Mouse (Mus musculus): ENCODE measurements around the gene Ttll8. TPM values are rescaled to one million over a fixed set of nuclear protein-coding genes. Genes with fewer than 3 reads are reported as not detected.

Ttll8 gene
- total RNA-seq, 1 experiment from 2014 or later, result not detected

- DNase-seq, result no peak
Observed at GRCm38 (mm10) chr15:88882851-88883250, 71.4 kb downstream of the Ttll8 start.

GRCm38 (mm10) chr15:88881253-88882044, 72.8 kb downstream of the Ttll8 start:
- DNase-seq, result no peak

DNA sequence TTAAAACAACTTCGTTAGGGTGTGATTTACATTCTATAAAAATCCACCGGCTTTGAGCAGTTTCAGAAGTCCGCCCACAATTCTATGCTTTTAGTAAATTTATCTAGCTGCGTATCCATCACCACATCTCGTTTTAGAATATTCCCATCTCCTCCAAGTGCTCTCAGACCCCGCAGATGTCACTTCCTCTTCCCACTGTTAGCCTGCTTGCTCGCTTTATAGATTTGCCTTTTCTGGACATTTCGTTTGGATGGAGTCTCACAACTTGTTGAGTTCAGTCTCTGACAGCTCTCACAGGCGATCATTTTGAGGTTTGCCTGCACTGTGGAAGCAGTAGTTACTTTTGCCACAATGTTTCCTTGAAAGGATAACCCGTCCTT, 77.2 kb downstream of the Ttll8 start:
- DNase-seq, result no peak

DNA sequence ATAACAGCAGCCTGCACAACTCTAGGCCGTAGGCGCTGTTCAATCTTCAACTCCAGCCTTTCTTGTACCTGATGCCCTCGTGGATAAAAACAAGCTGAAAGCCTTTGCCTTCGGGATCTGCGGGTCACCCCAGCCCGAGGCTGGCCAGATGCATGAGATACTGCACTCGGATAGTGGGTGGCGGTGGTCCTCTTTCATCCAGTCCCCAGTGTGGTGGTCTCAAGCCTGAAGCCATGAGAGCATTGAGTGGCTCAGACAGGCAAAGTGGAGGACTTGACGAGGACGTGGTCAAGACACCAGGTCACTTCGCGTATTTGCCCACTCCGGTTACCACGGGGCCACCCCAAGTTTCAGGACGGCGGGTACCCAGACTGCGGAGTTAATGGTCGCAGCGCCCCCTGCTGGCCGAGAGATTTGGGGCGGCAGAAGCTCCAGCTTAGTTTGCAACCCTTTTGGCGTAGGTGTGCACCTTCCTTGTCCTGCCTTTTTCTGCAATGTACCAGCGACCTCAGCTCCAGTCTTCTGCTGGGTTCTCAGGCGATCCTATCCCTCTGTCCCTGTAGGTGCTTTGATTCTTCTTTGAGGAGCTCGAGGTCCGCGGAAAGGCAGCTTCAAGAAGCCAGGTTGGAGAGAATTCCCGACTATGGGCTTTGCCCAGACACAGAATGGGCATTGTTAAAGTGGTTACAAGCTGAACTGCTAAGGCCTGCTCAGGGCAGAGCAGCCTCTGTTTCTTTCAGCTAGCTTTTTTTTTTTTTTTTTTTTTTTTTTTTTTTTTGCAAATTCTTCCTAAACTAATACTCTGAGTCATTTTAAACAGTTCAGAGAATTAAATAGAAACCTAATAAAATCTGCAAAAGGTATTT, 77.8 kb downstream of the Ttll8 start:
- peak; percentile 91 for DNase-seq

DNA sequence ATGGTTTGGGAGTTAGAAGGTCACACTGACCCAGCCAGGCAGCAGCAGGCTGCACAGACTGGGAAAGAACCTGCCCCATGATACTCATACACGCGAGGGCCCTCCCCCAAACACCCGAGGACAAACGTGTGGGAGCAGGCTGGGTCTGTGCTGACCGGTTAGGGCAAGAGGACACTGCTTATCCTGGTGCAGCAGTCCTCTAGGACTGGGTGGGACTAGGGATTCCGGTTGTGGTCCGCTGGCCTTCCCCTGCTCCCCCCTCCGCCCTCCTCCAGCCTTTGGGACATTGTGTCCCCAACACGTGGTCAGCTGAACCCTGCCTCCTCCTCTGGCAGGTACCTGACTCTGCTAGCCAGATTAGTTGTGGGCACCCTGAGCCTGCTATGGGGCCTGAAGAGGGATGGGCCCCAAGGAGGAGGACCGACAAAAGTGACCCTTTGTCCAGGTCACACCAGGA, 78.6 kb downstream of the Ttll8 start:
- peak; percentile 52 for DNase-seq

- DNase-seq, result peak; percentile 37
Observed at GRCm38 (mm10) chr15:88874477-88874876, 79.7 kb downstream of the Ttll8 start.

DNA sequence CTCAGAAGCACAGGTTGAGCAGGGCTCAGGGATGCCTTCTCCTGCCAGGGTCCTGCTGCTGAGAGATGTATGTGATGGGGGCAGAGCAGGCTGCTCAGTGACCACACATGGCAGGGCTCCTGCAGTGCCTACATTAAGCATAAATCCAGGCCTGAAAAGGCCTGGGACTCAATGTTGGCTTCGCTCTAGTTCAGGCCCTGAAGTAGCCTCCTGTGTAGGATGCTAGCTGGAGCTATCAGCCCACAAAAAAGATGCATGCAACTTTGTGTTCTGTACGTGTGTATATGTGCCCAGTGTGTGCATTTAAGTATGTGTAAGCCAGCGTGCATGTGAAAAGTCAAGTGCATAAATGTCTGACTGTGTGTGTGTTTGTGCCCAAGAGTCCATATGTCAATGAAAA, 80.2 kb downstream of the Ttll8 start:
- DNase-seq, result peak; percentile 2

GRCm38 (mm10) chr15:88870418-88871185, 83.6 kb downstream of the Ttll8 start:
- peak; percentile 58 for DNase-seq

DNA sequence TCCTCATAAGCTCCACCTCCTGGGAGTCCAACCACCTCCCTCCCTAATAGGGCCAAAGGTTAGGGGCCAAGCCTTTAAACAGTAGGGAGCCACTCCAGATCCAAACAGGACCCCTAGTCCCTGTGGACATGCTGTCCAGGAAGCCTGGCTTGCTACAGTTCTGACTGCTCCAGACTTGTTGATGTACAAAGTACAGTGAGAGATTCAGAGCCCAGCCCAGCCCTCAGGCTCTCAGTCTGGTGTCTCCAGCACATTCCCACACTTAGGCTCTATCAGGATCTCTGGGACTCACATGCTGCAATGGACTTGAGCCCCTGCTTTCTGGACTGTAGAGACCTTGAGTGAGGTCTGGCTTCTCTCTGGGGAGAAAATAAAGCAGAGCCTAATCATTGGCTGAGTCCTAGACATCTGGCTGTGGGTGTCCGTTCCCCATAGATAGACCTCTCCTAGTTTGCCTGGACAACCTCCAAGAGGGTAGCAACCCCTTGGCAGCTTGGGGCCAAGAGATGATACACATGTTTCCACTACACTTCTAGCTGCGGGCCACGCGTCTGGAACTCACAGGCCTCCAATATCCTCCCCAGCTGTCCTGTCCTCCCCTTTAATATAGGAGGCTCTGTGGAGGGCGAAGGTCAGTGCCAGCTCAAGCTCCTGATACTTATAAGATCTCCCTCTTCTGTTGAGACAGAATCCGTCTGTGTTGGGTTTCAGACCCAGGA, 86.0 kb downstream of the Ttll8 start:
- DNase-seq, result peak; percentile 51

DNA sequence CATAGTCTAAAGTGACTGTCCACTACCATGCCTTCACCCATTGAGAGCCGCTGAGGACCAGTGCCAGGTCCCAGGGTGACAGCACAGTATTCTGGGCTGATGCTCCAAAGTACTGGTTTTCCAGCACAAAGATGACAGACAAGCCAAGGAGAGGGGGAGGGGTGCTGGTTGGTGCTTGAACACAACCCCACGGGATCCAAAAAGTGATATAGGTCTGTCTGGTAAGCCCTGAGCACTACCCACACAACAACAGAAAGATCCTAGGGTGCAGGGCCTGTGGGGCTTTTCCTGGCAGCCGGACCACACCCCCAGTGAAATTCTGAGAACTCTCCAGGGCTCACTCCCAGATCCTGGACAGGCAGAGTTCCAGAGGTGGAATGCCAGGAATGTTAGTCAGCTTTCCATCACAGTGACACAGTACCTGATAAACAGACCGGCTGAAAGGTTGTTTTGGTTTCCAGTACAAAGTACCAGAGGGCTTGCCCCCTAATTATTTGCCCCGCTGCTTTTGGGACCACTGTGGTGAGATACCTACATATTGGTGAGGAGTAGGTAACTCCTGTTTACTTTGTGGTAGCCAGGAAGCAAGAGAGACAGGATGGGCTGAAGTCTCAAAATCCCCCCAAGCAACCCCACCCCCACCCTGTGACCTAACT, 86.7 kb downstream of the Ttll8 start:
- peak; percentile 68 for DNase-seq

- DNase-seq, result peak; percentile 53
Observed at GRCm38 (mm10) chr15:88866934-88867356, 87.3 kb downstream of the Ttll8 start.

DNA sequence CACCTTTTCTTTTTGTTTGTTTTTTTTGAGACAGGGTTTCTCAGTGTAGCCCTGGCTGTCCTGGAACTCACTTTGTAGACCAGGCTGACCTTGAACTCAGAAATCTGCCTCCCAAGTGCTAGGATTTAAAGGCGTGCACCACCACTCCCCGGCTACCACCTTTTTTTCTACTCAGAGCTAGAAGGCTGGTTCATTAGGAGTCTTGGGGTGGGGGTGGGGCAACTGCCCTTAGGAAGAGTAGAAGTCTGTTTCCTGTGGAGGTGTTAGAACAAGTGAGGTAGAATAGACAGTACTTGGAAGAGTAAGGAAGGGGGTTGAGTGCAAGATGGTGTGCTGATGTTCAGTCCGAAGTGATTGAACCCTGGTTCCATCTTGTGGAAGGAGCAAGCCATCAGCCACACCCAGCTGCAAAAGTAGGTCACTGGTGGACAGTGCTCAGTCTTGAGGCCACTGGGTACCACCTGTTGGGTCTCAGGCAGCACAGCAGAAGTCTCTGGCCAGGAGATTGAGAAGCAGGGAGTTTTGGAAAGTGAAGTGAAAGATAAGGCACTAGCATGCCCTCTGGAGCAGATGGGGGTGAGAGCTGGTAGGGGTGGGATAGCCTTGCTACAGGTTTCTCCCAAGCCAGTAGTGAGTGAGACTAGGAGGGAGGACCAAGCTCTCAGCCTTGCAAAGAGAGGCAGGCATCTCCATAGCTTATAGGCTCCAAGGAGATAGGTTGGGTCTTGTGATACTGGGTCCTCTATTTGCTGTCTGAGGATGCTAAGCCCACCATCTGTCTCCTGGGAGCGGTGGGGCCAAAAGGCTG, 88.1 kb downstream of the Ttll8 start:
- DNase-seq, result no peak

DNA sequence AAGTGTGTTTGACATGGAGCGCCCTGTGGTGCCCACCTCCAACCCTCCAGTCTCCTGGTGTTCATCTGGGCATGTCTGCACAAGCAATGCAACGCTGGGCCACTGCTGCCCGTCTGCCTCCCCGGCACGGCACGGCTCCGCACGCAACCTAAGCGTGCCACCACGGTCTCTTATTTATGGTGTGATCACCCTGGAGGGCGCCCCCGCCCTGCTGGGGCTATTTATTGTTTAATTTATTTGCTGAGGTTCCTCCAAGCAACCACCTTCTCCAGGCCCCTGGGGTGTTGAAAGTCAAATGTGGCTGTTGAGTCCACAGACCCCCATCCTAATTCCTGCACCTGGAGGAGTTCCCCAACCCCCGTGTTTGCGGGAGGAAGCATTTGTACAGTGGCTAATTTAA, 89.2 kb downstream of the Ttll8 start:
- DNase-seq, result no peak

DNA sequence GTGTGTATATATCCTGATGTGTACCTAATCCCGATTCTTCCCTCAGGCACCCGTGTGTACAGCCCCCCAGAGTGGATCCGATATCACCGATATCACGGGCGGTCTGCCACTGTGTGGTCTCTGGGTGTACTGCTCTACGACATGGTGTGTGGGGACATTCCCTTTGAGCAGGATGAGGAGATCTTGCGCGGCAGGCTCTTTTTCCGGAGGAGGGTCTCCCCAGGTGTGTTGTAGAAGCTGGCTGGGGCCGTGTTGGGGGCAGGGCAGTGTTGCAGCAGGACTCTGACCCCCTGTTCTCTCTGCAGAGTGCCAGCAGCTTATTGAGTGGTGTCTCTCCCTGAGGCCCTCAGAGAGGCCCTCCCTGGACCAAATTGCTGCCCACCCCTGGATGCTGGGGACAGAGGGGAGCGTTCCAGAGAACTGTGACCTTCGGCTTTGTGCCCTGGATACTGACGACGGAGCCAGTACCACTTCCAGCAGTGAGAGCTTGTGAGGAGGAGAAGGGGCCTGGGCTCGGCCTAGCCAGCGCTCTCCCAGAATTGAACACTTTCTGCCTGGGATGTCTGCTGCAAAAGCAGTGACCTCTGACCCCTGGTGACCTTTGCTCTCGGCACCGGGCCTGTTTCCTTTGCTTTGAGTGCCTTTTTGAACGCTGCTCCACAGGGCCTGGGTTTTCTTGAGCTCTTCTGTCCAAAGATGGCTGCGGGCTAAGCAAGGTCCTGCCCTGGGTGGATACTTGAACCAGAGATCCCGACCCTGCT, 89.8 kb downstream of the Ttll8 start:
- peak; percentile 56 for DNase-seq

DNA sequence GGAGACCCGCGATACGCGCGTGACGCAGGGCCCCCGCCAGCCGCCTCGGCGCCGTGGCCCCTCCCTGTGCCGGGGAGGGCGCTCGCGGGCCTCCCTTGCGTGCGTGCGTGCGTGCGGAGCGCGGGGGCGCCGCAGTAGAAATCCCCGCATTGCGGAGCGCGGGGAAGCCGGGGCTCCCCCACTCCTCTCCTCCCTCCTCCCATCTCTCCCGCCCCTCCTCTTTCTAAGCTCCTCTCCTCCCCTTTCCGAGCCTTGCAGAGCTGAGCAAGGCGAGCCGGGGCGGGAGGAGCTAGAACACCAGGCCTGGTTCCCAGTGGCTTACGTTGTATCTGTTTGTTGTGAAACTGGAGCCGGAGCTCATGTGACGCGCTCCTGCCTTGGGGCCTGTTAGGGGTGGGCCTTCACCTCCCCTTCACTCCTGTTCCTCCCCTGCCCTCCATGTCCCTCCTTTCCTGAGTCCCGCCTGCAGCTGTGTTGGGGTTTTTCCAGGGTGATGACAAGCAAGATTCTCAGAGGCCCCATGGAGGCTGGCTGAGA, 90.5 kb downstream of the Ttll8 start:
- peak; percentile 96 for DNase-seq

GRCm38 (mm10) chr15:88862881-88863694, 91.1 kb downstream of the Ttll8 start:
- DNase-seq, result peak; percentile 72

DNA sequence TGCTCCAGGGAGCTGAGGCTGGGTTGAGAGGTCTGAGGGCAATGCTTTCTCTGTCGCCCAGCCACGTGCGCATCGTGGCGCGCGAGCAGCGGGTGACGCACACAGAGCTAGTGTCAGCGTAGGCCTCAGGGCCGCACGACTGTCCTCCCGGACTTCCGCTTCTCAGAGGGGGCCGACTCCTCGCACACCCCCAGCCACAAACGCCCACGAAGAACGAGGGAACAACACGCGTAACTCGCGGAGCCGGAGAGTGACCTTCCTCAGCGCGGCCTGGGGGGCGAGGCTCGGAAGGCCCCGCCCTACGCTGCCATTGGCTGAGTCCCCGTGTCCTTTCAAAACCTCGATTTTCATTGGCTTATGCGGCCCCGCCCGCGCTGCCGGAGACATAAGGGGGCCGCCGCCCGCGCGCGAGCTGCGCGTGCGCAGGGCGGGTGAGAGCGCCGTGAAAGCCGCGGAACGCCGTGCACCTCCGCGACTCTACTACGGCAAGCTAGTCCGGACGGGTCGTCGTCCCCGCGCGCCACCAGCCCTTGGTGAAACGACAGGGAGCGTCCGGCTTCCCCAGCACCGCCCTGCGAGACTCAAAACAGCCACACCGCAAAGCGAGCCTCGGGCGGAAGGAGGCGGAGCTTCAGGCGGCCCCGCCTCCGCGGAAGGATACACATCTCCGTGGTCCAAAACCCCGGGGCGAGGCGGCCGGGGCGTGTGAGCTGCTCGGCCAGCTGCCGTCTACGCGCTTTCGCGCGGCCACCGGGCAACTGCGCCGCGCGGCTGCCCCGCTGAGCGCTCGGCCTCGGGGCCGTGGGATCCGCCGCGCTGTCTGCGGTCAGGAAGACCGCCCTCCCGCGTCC, 92.2 kb downstream of the Ttll8 start, which contains the start of gene Pim3:
Gene Pim3 (plus strand): TSS at position 415 of the 851 bp plus-strand sequence.
- peak; percentile 98 for DNase-seq

Measured in adrenal gland, postnatal 14 days (tissue).